Mouse (Mus musculus): ENCODE data around the gene Fam83c. TPM values are rescaled to one million over a fixed set of nuclear protein-coding genes. Genes with fewer than 3 reads are reported as not detected.

The Fam83c gene
- total and polyA plus RNA-seq, 3 experiments: 0.03 to 0.04 TPM; not detected in 1

DNA sequence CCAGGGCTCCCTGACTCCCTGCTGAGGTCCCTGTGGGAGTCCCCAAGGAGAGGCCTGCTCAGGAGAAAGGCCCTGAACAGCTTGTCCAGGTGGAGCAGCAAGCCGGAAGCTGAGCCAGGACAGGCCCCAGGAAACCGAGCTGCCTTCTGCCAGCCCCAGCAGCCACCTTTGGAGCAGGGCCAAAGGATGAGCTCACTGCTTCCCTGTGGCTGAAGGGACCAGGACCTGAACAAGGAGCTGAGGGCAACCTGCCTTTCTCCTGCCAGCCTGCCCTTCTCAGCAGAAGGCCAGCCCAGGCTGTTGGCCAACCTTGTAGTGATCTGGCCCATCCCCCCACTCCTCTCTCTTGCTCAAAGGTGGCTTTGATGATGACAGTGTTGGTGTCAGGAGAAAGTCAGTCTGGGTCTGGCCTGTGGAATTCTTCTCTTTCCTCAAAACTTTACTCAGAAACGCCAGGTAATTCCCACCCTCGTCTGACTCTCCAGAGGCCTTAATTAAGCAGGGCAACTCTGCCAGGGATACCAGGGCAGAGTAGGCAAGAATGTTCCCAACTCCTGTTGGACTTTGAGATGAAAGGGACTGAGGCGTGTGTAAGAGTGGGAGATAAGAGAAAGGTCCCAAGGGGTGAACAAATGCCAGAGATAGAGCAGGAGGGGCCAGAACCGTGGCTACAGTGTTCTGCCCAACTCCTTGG lies 29.3 kb downstream of the Fam83c start:
- Histone ChIP-seq H3K79me2 (ENCODE audit: control insufficient read depth, insufficient read depth, low read length, poor library complexity) (no peaks in the 10 kb centered on the region), H3K27ac (ENCODE audit: control insufficient read depth, low read depth, low read length) (no peak overlapping the region), H3K27me3 (ENCODE audit: control insufficient read depth in 1 of 2, insufficient read depth in 2 of 2, low read length in 2 of 2) (peaks cover 2% of the 10 kb centered on the region in 2 experiments; a peak in 3 of 4 replicates), H3K9me3 (replicated peaks; ENCODE audit: insufficient read depth, low read length) (no peaks in the 10 kb centered on the region), H3K4me3 (ENCODE audit: control insufficient read depth in 1 of 2, insufficient read depth in 1 of 2, low read depth in 2 of 2, low read length in 2 of 2) (no peak overlapping the region), H3K4me1 (ENCODE audit: control insufficient read depth in 1 of 2, insufficient read depth in 2 of 2, low read length in 2 of 2) (peaks cover 0 to 7% of the 10 kb centered on the region in 2 experiments; a peak in 2 of 4 replicates), H3K36me3 (ENCODE audit: control insufficient read depth in 1 of 2, insufficient read depth in 2 of 2, low read length in 2 of 2) (no peaks in the 10 kb centered on the region), H3K9ac (ENCODE audit: control insufficient read depth, low read depth, low read length, poor library complexity, severe bottlenecking) (no peak overlapping the region)
- TF ChIP-seq SMC3 (IDR thresholded peaks at IDR 0.05; ENCODE audit: low read depth, low read length) (no peak), TCF12 (IDR thresholded peaks at IDR 0.05; ENCODE audit: low read depth, low read length) (no peak), USF2 (IDR thresholded peaks at IDR 0.05; ENCODE audit: borderline replicate concordance in 1 of 2, insufficient read depth in 1 of 2, low read depth in 1 of 2, low read length in 2 of 2) (no peak), MXI1 (IDR thresholded peaks at IDR 0.05; ENCODE audit: low read depth, low read length) (no peak), MAX (IDR thresholded peaks at IDR 0.05; ENCODE audit: low read length) (no peak), KAT2A (conservative IDR thresholded peaks at IDR 0.05; ENCODE audit: low read depth, low read length) (no peak), ZNF384 (IDR thresholded peaks at IDR 0.05; ENCODE audit: low read depth, low read length) (no peak), RCOR1 (IDR thresholded peaks at IDR 0.05; ENCODE audit: low read depth, low read length) (no peak), GABPA (IDR thresholded peaks at IDR 0.05; ENCODE audit: low read depth, low read length) (no peak), SIN3A (IDR thresholded peaks at IDR 0.05; ENCODE audit: low read length) (no peak), MEF2A (IDR thresholded peaks at IDR 0.05; ENCODE audit: extremely low read depth, insufficient replicate concordance, low read depth, low read length, poor library complexity, severe bottlenecking) (no peak), TAL1 (IDR thresholded peaks at IDR 0.05; ENCODE audit: low read length) (no peak), CHD1 (IDR thresholded peaks at IDR 0.05; ENCODE audit: low read depth, low read length) (no peak), MYB (IDR thresholded peaks at IDR 0.05; ENCODE audit: low read depth, low read length) (no peak), ZC3H11A (IDR thresholded peaks at IDR 0.05; ENCODE audit: low read depth, low read length) (no peak), RAD21 (IDR thresholded peaks at IDR 0.05; ENCODE audit: low read depth, low read length) (no peak), E2F4 (IDR thresholded peaks at IDR 0.05; ENCODE audit: borderline replicate concordance, low read depth, low read length) (no peak), POLR2AphosphoS5 (IDR thresholded peaks at IDR 0.05; ENCODE audit: borderline replicate concordance, low read depth, low read length) (no peak)
- no peak for DNase-seq (ENCODE audit: low read depth, low spot score)

DNA sequence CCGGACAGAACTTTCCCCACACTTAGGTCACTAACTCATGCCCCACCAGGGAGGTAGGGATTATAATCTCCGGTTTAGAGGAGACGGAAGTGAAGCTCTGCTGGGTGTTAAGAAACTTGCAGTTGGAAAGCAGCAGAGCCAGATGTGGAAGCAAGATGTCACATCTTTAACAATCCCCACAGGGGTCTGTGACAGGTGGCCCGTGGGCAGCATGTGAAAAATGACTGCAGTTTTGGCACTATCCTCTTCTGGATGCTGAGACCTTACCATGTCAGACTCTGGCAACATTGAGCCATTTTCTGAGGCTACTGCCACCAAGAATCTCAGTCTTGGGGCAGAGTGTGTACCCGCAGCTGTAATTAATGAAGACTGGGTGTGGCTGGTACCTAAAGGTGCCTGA lies 30.6 kb downstream of the Fam83c start:
- H3K9ac ChIP-seq (ENCODE audit: control insufficient read depth, low read depth, low read length, poor library complexity, severe bottlenecking): no peak overlapping the region
- peaks cover 3 to 6% of the 10 kb centered on the region in 2 experiments for H3K27me3 ChIP-seq (ENCODE audit: control insufficient read depth in 1 of 2, insufficient read depth in 2 of 2, low read length in 2 of 2)

More for the DNA sequence above, 30.6 kb downstream of the Fam83c start:
- no peak overlapping the region for H3K4me3 ChIP-seq (ENCODE audit: control insufficient read depth in 1 of 2, insufficient read depth in 1 of 2, low read depth in 2 of 2, low read length in 2 of 2)
- no peaks in the 10 kb centered on the region for H3K36me3 ChIP-seq (ENCODE audit: control insufficient read depth in 1 of 2, insufficient read depth in 2 of 2, low read length in 2 of 2)
- peaks cover 0 to 7% of the 10 kb centered on the region in 2 experiments; a peak in 2 of 4 replicates for H3K4me1 ChIP-seq (ENCODE audit: control insufficient read depth in 1 of 2, insufficient read depth in 2 of 2, low read length in 2 of 2)
- H3K79me2 ChIP-seq (ENCODE audit: control insufficient read depth, insufficient read depth, low read length, poor library complexity): no peaks in the 10 kb centered on the region
- TF ChIP-seq GABPA (IDR thresholded peaks at IDR 0.05; ENCODE audit: low read depth, low read length): no peak
- no peaks in the 10 kb centered on the region for H3K9me3 ChIP-seq (replicated peaks; ENCODE audit: insufficient read depth, low read length)
- no peak overlapping the region for H3K27ac ChIP-seq (ENCODE audit: control insufficient read depth, low read depth, low read length)
- no peak for DNase-seq (ENCODE audit: low read depth, low spot score)

All from MEL (cell line).